Mouse (Mus musculus): ENCODE measurements around the gene Prm2. TPM values are rescaled to one million over a fixed set of nuclear protein-coding genes. Genes with fewer than 3 reads are reported as not detected.

Prm2 gene
- polyA plus RNA-seq, 1 experiment from 2014 or later = not detected

GRCm38 (mm10) chr16:10783883-10784792, 11.8 kb downstream of the Prm2 start:
- DNase-seq (ENCODE audit: low spot score) = peak; percentile 72
- peaks cover 8% of the 10 kb centered on the region; the same call in 1 of the 2 replicates for H3K4me1 ChIP-seq (replicated peaks; ENCODE audit: control insufficient read depth, insufficient read depth, low read length)
- 3% methylated on average over 81 of the region's 81 CpGs for WGBS
- peak overlapping the region; percentile 61 for H3K4me3 ChIP-seq (ENCODE audit: low read depth, low read length)
- ATAC-seq (replicated peaks; ENCODE audit: low FRiP score) = no peak; the same call in 1 of the 2 replicates
- no peaks in the 10 kb centered on the region for H3K9me3 ChIP-seq (ENCODE audit: control insufficient read depth, low read length)
- H3K9ac ChIP-seq (ENCODE audit: low read length) = peak overlapping the region; percentile 71
- H3K4me2 ChIP-seq (ENCODE audit: low read depth, low read length, severe bottlenecking) = peak overlapping the region; percentile 99
- H3K27ac ChIP-seq (ENCODE audit: low read depth, low read length) = no peak overlapping the region
- H3K36me3 ChIP-seq (ENCODE audit: control insufficient read depth, insufficient read depth, low read length) = no peaks in the 10 kb centered on the region
- H3K27me3 ChIP-seq (ENCODE audit: control insufficient read depth, insufficient read depth, low read length) = peaks cover 16% of the 10 kb centered on the region

- no peak overlapping the region for H3K4me2 ChIP-seq (ENCODE audit: low read depth, low read length, severe bottlenecking)
- ATAC-seq (replicated peaks; ENCODE audit: low FRiP score) = no peak
- H3K9ac ChIP-seq (ENCODE audit: low read length) = no peak overlapping the region
- H3K27ac ChIP-seq (ENCODE audit: low read depth, low read length) = no peak overlapping the region
- no peak overlapping the region; the same call in 1 of the 2 replicates for H3K4me3 ChIP-seq (ENCODE audit: low read depth, low read length)
- H3K4me1 ChIP-seq (replicated peaks; ENCODE audit: control insufficient read depth, insufficient read depth, low read length) = peaks cover 4% of the 10 kb centered on the region; the same call in 1 of the 2 replicates
- H3K36me3 ChIP-seq (ENCODE audit: control insufficient read depth, insufficient read depth, low read length) = no peaks in the 10 kb centered on the region
- peaks cover 16% of the 10 kb centered on the region for H3K27me3 ChIP-seq (ENCODE audit: control insufficient read depth, insufficient read depth, low read length)
- 71% methylated on average over 8 of the region's 8 CpGs for WGBS
- DNase-seq (ENCODE audit: low spot score) = no peak
- no peaks in the 10 kb centered on the region for H3K9me3 ChIP-seq (ENCODE audit: control insufficient read depth, low read length)
Measured at GRCm38 (mm10) chr16:10783451-10783850, 12.5 kb downstream of the Prm2 start.

- Histone ChIP-seq H3K4me2 (ENCODE audit: low read depth, low read length, severe bottlenecking) (no peak overlapping the region), H3K9me3 (ENCODE audit: control insufficient read depth, low read length) (no peaks in the 10 kb centered on the region), H3K36me3 (ENCODE audit: control insufficient read depth, insufficient read depth, low read length) (no peaks in the 10 kb centered on the region), H3K4me1 (replicated peaks; ENCODE audit: control insufficient read depth, insufficient read depth, low read length) (peaks cover 4% of the 10 kb centered on the region; the same call in 1 of the 2 replicates), H3K27ac (ENCODE audit: low read depth, low read length) (no peak overlapping the region), H3K4me3 (ENCODE audit: low read depth, low read length) (no peak overlapping the region), H3K9ac (ENCODE audit: low read length) (no peak overlapping the region), H3K27me3 (ENCODE audit: control insufficient read depth, insufficient read depth, low read length) (peaks cover 16% of the 10 kb centered on the region)
- 63% methylated on average over 1 of the region's 1 CpGs for WGBS
- DNase-seq (ENCODE audit: low spot score) (no peak), ATAC-seq (replicated peaks; ENCODE audit: low FRiP score) (no peak)
Measured at GRCm38 (mm10) chr16:10783152-10783434, 12.8 kb downstream of the Prm2 start.

DNA sequence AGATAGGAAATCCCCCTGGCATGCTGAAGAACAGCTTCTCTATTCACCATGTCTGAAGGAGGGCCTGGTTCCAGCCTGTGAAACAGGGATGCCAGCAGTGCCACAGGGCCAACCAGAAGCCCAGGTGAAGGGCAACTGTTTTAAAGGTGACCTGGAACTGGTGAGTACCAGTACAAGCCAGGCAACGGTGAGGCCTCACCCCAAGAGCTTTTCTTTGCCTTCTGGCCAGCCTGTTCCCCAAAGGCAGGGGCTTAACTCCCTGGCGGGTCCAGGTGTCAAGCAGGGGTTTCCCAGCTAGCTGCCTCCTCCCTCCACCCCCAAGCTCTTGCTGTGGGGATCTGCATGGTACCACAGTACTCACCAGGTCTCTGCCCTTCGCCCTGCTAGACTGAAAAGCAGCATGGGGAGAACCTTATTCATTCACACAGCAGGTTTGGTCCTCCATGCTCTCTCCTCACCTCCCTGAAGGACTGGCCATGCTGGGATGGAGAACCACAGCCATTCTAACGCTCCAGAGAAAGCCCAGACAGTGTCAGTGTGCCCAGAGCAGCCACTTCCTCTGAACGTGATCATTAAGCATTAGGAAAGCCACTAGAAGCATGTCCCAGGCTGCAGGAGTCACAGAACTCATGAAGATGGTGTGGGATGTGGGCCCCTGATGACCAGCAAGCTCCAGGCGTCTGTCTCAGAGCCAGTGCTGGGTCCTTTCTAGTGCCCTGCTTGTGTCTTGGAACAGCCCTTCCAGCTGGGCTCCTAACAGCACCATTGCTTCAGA, 13.4 kb downstream of the Prm2 start:
- H3K4me3 ChIP-seq (ENCODE audit: low read depth, low read length) = no peak overlapping the region
- H3K9me3 ChIP-seq (ENCODE audit: control insufficient read depth, low read length) = no peaks in the 10 kb centered on the region
- no peaks in the 10 kb centered on the region for H3K36me3 ChIP-seq (ENCODE audit: control insufficient read depth, insufficient read depth, low read length)
- peaks cover 16% of the 10 kb centered on the region for H3K27me3 ChIP-seq (ENCODE audit: control insufficient read depth, insufficient read depth, low read length)
- H3K27ac ChIP-seq (ENCODE audit: low read depth, low read length) = no peak overlapping the region
- 39% methylated on average over 6 of the region's 6 CpGs for WGBS
- peaks cover 4% of the 10 kb centered on the region; the same call in 1 of the 2 replicates for H3K4me1 ChIP-seq (replicated peaks; ENCODE audit: control insufficient read depth, insufficient read depth, low read length)
- DNase-seq (ENCODE audit: low spot score) (no peak), ATAC-seq (replicated peaks; ENCODE audit: low FRiP score) (no peak)
- H3K4me2 ChIP-seq (ENCODE audit: low read depth, low read length, severe bottlenecking) = no peak overlapping the region
- no peak overlapping the region for H3K9ac ChIP-seq (ENCODE audit: low read length)

- Histone ChIP-seq H3K27me3 (ENCODE audit: control insufficient read depth, insufficient read depth, low read length) (peaks cover 16% of the 10 kb centered on the region), H3K36me3 (ENCODE audit: control insufficient read depth, insufficient read depth, low read length) (no peaks in the 10 kb centered on the region), H3K4me1 (replicated peaks; ENCODE audit: control insufficient read depth, insufficient read depth, low read length) (peaks cover 4% of the 10 kb centered on the region; the same call in 1 of the 2 replicates), H3K9me3 (ENCODE audit: control insufficient read depth, low read length) (no peaks in the 10 kb centered on the region), H3K4me3 (ENCODE audit: low read depth, low read length) (no peak overlapping the region), H3K27ac (ENCODE audit: low read depth, low read length) (no peak overlapping the region), H3K4me2 (ENCODE audit: low read depth, low read length, severe bottlenecking) (no peak overlapping the region), H3K9ac (ENCODE audit: low read length) (no peak overlapping the region)
- ATAC-seq (replicated peaks; ENCODE audit: low FRiP score) (no peak), DNase-seq (ENCODE audit: low spot score) (no peak)
- 46% methylated on average over 9 of the region's 9 CpGs for WGBS
Measured at GRCm38 (mm10) chr16:10781862-10782371, 14.0 kb downstream of the Prm2 start.

GRCm38 (mm10) chr16:10780631-10781120, 15.3 kb downstream of the Prm2 start:
- 0 out of 2 replicates have a peak, but pooled peaks cover 4% of the 10 kb centered on the region for H3K4me1 ChIP-seq (replicated peaks; ENCODE audit: control insufficient read depth, insufficient read depth, low read length)
- H3K27me3 ChIP-seq (ENCODE audit: control insufficient read depth, insufficient read depth, low read length) = peaks cover 16% of the 10 kb centered on the region
- whole genome bisulfite sequencing = 86% methylated on average over 5 of the region's 5 CpGs
- H3K4me2 ChIP-seq (ENCODE audit: low read depth, low read length, severe bottlenecking) = no peak overlapping the region
- H3K27ac ChIP-seq (ENCODE audit: low read depth, low read length) = no peak overlapping the region
- ATAC-seq (replicated peaks; ENCODE audit: low FRiP score) = no peak
- H3K4me3 ChIP-seq (ENCODE audit: low read depth, low read length) = no peak overlapping the region
- H3K36me3 ChIP-seq (ENCODE audit: control insufficient read depth, insufficient read depth, low read length) = no peaks in the 10 kb centered on the region
- no peaks in the 10 kb centered on the region for H3K9me3 ChIP-seq (ENCODE audit: control insufficient read depth, low read length)
- no peak for DNase-seq (ENCODE audit: low spot score)
- H3K9ac ChIP-seq (ENCODE audit: low read length) = no peak overlapping the region

- Histone ChIP-seq H3K4me1 (replicated peaks; ENCODE audit: control insufficient read depth, insufficient read depth, low read length) (0 out of 2 replicates have a peak, but pooled peaks cover 4% of the 10 kb centered on the region), H3K27ac (ENCODE audit: low read depth, low read length) (no peak overlapping the region), H3K9me3 (ENCODE audit: control insufficient read depth, low read length) (no peaks in the 10 kb centered on the region), H3K9ac (ENCODE audit: low read length) (no peak overlapping the region), H3K4me3 (ENCODE audit: low read depth, low read length) (no peak overlapping the region), H3K4me2 (ENCODE audit: low read depth, low read length, severe bottlenecking) (no peak overlapping the region), H3K36me3 (ENCODE audit: control insufficient read depth, insufficient read depth, low read length) (no peaks in the 10 kb centered on the region), H3K27me3 (ENCODE audit: control insufficient read depth, insufficient read depth, low read length) (0 out of 2 replicates have a peak, but pooled peaks cover 2% of the 10 kb centered on the region)
- no peak for DNase-seq (ENCODE audit: low spot score)
- 66% methylated on average over 5 of the region's 5 CpGs for whole genome bisulfite sequencing
- ATAC-seq (replicated peaks; ENCODE audit: low FRiP score) = no peak
Measured at GRCm38 (mm10) chr16:10777579-10778160, 18.3 kb downstream of the Prm2 start.

DNA sequence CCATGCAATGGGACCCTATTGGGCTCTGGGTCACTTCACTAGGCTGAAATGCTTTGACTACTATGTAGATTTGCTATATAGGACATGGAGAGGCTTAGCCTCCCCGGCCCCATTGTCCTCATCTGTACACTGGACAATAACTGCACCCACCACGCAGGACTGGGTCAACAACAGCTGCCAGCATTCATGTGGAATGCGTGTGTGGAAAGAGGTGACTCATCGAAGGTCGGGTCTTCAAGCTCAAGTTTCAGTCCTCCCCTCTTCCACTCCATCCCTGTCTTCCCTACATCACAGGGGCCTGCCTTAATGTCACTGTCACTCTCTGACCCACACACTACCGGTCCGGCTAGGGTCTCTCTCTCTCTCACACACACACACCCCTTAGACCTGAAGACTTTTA, 19.6 kb downstream of the Prm2 start:
- 62% methylated on average over 7 of the region's 7 CpGs for WGBS
- DNase-seq (ENCODE audit: low spot score) = no peak
- H3K27me3 ChIP-seq (ENCODE audit: control insufficient read depth, insufficient read depth, low read length) = no peaks in the 10 kb centered on the region

More for the DNA sequence above, 19.6 kb downstream of the Prm2 start:
- Histone ChIP-seq H3K4me1 (replicated peaks; ENCODE audit: control insufficient read depth, insufficient read depth, low read length) (no peaks in the 10 kb centered on the region), H3K9me3 (ENCODE audit: control insufficient read depth, low read length) (no peaks in the 10 kb centered on the region), H3K36me3 (ENCODE audit: control insufficient read depth, insufficient read depth, low read length) (no peaks in the 10 kb centered on the region), H3K9ac (ENCODE audit: low read length) (no peak overlapping the region), H3K4me2 (ENCODE audit: low read depth, low read length, severe bottlenecking) (no peak overlapping the region), H3K4me3 (ENCODE audit: low read depth, low read length) (no peak overlapping the region), H3K27ac (ENCODE audit: low read depth, low read length) (no peak overlapping the region)
- no peak for ATAC-seq (replicated peaks; ENCODE audit: low FRiP score)

All from forebrain, embryonic 11.5 days (tissue).